Mouse (Mus musculus) gastrocnemius, postnatal 14 days (tissue): ENCODE measurements around the gene Lingo2. TPM values are rescaled to one million over a fixed set of nuclear protein-coding genes. Genes with fewer than 3 reads are reported as not detected.
"Not testable (repeated sequence)": the region's sequence is repeated elsewhere in the genome, so short reads cannot be mapped to it uniquely, and the experiment has no call there.

ENCODE experiments used
- DNase-seq: peaks from one replicate; pipeline ENCODE4 v3.0.0; 2021; ENCODE audit warnings: mixed read lengths
- intact Hi-C: fragments of 180-260 bp; cut with DNase I; formaldehyde crosslinking; loops from one replicate; pipeline ENCODE4 v1.15.1; 2025; ENCODE audit warnings: low total_unique reads
- total RNA-seq, 2 experiments: library from RNA; stranded (reverse); gene quantifications; 2 replicates each; pipeline ENCODE4 v1.2.3; 2021

Gene Lingo2
- total RNA-seq, 2 experiments from 2014 or later, result not detected

DNA sequence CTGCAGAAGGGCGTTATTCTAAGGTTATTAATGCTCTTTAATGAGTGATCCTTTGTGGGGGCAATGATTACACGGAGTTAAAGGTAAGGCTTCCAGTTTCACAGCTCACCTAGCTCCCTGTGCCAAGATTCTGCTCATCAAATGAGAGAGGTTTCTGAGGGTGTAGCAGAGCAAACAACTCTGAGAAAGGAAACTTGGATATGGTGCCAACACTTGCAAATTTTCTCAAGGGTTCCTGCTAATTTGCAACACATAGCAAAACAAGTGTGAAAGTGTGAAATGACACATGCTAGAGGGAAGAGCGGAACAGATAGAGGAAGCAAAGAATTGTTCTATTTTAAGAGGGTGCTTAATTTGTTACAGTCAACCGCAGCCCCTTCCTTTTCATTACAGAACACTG lies 767.9 kb downstream of the Lingo2 start:
- intact Hi-C loops, result no loop called here
- DNase-seq, result no peak

DNA sequence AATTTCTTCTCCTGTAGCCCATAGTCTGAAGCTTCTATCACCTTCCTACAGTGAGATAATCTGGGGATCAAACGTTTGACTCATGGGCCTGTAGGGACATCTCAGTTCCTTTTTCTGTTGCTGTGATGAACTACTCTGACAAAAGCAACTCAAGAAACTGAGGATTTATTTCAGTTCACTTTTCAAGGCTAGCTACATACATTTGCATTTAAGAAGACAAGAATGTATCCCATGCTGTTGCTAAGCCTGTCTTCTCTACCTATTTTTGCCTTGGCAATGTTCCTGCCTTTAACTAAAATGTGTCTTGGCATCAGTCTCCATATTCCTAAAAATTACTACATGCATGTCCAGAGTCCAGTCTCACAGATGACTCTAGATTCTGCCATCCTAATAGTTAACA lies 781.4 kb downstream of the Lingo2 start:
- no peak for DNase-seq
- intact Hi-C loops, result no loop called here

- intact Hi-C loops, result no loop called here
- no peak for DNase-seq
Measured at GRCm38 (mm10) chr4:36131341-36131740, 820.2 kb downstream of the Lingo2 start.

DNA sequence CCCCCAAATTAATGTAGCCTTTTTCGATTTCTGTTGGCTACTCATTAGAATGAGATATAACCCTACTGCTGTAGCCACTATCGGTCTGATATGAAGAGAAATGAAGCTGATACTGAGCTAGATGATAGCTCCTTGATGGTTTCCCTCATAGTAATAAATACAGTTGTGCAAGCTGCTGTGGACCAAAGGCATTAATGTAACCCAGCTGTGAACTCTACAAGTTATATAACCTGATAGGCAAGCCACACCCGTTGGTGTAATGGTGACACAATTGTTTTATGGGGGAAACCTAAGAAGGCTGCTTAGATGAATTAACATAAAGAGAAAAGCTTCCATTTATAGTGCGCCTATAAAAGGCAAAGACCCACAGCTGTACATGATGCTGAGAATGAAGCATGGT lies 856.1 kb downstream of the Lingo2 start:
- DNase-seq, result no peak

DNA sequence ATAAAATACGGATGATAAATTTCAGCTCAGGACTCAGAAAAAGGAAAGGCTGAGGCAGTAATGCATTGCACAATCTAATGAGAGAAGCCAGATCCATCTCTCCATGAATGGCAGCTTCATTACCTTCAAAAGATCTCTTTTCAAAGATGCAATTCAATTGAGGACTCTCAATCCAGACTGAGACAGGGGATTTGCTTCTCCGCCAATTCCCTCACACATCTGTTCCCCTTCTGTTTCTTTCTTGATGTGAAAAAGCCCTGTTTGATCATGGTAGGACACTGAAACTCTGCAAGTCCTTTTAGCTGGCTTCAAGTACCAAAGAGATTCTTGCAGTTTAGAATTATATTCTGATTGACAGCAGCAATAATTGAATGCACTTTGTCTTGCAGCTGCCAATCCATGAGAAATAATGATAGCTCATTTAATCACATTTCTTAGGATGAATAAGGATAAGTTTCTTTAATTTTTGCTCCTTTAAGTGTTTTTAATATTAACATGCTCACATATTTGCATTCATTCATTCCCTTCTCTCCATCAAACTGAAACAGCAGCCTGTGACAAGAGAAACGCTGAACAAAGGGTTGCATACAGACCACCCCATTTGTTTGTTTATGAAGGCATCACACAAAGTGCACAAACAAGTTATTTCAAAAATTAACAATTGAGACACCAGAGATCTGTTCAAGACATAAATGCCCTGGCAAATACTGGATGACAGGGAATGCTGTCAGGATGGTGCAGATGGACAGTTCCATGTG lies 870.3 kb downstream of the Lingo2 start:
- DNase-seq, result no peak
- intact Hi-C loops, result no loop called here

More for the DNA sequence above, 856.1 kb downstream of the Lingo2 start:
- intact Hi-C loops, result no loop called here

DNA sequence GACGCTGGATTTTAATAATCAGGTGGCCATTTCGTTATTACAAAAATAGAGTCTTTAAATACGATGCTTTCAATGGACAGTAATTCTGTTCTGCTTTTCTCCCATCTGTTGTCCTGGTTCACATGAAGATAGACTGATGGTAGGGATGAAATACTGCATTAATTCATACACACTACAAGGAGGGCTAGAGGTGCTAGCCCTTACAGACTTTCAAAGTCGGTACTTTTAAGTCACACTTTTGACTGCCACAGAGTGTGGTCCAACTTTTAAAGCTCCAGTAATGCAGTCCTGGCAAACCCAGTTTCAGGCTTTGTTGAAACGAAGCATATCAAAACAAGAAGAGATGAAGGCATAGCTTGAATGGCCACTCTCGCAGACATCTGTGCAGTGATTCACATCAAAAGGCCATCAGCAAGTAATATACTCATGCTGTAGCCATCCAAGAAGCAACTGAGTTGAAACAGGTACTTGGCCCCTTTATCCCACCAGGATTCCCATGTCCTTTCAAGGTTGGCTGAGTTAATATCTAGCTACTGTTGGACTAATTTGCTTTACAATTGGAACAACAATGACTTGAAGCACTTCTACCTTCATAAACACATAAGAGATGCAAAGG lies 872.5 kb downstream of the Lingo2 start:
- no peak for DNase-seq
- intact Hi-C loops, result no loop called here

DNA sequence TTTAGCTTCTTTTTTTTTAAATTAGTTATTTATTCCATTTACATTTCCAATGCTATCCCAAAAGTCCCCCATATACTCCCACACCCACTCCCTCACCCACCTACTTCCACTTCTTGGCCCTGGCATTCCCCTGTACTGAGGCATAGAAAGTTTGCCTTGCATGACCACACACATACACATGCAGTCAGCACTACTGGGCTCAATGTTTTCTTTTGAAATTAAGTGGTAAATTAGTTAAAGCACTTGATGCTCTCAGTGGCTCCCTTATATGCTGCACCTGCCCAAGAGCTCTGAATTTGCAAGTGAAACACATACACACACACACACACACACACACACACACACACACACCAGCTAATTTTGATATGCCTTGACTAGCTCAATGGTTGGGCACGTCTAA lies 886.8 kb downstream of the Lingo2 start:
- intact Hi-C loops, result not testable (repeated sequence)

GRCm38 (mm10) chr4:36052791-36053376 lies 898.7 kb downstream of the Lingo2 start:
- intact Hi-C loops, result no loop called here
- no peak for DNase-seq

More for the DNA sequence above, 886.8 kb downstream of the Lingo2 start:
- DNase-seq, result not testable (repeated sequence)

DNA sequence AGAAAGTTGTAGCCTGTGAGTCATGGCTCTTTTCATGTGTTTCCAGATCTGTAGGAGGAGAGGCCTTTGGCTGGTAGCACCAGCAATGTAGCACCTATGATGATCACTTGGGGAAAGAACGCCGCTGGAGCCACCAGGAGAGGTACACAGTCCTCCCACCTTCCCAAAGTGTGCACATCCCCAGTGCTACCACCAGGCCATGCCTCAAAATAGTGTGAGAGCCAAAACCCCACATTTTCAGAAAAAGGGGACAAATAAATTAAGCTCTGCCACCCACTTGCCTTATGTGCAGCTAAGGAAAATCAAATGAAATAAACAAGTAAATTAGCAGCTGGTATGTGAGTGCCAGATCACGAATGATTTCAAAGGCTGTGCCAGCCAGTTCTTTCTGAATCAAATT lies 911.2 kb downstream of the Lingo2 start:
- no peak for DNase-seq
- intact Hi-C loops, result no loop called here

DNA sequence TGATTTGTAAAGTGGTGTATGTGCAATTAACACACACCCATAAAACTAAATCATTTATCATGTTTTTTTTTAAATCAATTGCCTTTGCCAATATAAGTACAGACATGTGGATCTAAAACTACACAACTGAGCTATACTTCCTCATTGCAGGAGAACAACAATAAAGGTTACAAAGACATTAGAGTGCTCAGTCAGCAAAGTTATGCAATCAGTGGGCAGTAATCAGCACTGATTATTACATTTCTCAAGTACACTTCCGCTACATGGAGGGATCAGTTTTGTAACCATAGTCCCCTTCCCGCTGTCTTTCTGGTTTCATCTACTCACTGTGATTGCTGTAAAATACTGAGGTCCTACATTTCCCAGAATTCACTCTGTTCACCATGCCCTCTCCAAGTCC lies 912.8 kb downstream of the Lingo2 start:
- DNase-seq, result no peak

DNA sequence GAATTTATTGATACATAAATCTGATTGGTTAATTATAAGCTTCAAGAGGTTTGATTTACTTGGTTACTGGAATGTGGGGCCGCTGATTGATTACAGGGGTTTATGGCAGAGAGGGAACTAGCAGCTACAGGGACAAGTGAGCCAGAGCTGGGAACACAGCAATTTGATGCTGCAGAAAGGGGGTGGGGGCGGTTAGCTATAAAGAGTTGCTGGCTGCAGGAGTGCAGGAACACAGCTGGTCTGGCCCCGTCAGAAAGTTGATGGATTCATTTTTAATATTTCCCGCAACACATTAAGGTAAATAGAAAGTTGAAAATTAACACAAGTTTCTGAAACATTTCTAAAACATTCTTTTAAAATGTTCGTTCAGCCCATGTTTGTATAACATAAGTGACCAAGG lies 919.5 kb downstream of the Lingo2 start:
- DNase-seq, result no peak
- intact Hi-C loops, result no loop called here

More for the DNA sequence above, 912.8 kb downstream of the Lingo2 start:
- intact Hi-C loops, result no loop called here

GRCm38 (mm10) chr4:36014181-36014580 lies 937.4 kb downstream of the Lingo2 start:
- DNase-seq, result no peak
- intact Hi-C loops, result no loop called here

GRCm38 (mm10) chr4:35992005-35992763 lies 959.4 kb downstream of the Lingo2 start:
- no peak for DNase-seq
- intact Hi-C loops, result no loop called here

DNA sequence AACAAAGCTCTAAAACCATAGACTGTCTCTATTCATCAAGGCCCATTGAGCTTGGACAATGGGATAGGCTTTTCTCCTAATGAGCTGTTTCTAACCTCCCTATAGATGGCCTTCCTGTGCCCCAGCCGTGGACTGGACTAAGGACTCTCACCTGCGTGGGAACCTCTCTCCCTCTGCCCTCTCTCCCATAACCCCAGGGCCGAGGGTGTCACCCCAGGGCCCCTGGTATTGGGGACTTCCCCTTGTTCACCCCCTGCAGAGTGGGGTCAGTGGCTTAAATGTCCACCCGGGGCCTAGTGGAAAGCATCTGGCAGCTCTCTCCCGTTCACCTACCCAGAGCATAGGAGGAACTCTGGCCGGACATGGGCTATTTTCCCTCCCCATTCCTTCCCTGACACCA lies 965.5 kb downstream of the Lingo2 start:
- no peak for DNase-seq
- intact Hi-C loops, result no loop called here

GRCm38 (mm10) chr4:35963532-35963931 lies 988.0 kb downstream of the Lingo2 start:
- no peak for DNase-seq
- intact Hi-C loops, result no loop called here

- no peak for DNase-seq
- intact Hi-C loops, result no loop called here
Measured at GRCm38 (mm10) chr4:35951894-35952293, 999.7 kb downstream of the Lingo2 start.

DNA sequence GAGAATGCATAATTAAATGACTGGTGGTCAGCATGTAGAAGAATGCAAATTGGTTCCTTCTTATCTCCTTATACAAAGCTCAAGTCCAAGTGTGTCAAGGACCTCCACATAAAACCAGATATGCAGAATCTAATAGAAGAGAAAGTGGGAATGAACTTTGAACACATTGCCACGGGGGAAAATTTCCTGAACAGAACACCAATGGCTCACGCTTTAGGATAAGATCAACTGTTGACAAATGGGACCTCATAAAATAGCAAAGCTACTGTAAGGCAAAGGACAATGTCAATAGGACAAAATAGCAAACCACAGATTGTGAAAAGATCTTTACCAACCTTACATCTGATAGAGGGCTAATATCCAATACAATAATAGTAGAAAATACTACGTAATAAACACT lies 1000.3 kb downstream of the Lingo2 start:
- intact Hi-C loops, result no loop called here
- no peak for DNase-seq

GRCm38 (mm10) chr4:35934056-35934661 lies 1017.4 kb downstream of the Lingo2 start:
- no peak for DNase-seq
- intact Hi-C loops, result no loop called here

GRCm38 (mm10) chr4:35927722-35928121 lies 1023.8 kb downstream of the Lingo2 start:
- DNase-seq, result no peak
- intact Hi-C loops, result no loop called here

DNA sequence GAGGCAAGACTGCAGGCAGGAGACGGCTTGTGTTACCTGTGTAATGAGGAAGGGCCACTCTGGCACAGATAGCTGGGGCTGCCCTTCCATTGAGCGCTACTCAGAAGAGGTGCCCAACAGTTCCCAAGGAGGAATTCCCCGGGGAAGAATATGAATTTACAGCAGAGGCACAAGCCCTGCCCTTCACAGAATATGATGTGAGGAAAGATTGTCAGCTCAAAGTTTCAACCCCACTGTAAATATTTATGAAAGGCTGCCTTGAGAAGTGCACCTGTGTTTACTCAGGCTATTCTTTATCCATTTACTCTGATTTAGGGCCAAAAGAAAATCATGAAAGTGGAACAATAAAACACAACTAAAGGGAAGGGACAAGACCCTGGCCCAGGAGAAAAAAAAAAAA lies 1034.1 kb downstream of the Lingo2 start:
- intact Hi-C loops, result no loop called here
- no peak for DNase-seq
